Mouse (Mus musculus) cerebellum, adult 8-10 months (tissue): ENCODE results near the gene Fuca1.
"Not testable (repeated sequence)": the region's sequence is repeated elsewhere in the genome, so short reads cannot be mapped to it uniquely, and the experiment has no call there.

Experiments used
- DNase-seq: peaks from one replicate; pipeline ENCODE4 v3.0.0; 2022

Gene Fuca1

DNA sequence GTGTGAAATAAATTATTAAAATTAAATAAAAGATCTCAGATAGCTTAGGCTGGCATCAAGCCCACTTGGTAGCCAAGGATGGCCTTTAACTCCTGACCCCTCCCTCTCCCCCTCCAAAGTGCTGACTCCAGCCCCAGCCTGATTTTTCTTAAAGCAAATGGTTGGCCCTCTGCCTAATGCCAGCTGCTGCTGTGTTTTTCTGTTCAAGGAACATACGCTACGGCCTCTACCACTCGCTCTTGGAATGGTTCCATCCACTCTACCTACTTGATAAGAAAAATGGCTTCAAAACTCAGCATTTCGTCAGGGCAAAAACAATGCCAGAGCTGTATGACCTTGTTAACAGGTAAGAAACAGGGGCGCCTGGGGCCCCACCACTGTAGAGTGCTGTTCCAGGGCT is 4.8 kb downstream of the Fuca1 start:
- no peak for DNase-seq

DNA sequence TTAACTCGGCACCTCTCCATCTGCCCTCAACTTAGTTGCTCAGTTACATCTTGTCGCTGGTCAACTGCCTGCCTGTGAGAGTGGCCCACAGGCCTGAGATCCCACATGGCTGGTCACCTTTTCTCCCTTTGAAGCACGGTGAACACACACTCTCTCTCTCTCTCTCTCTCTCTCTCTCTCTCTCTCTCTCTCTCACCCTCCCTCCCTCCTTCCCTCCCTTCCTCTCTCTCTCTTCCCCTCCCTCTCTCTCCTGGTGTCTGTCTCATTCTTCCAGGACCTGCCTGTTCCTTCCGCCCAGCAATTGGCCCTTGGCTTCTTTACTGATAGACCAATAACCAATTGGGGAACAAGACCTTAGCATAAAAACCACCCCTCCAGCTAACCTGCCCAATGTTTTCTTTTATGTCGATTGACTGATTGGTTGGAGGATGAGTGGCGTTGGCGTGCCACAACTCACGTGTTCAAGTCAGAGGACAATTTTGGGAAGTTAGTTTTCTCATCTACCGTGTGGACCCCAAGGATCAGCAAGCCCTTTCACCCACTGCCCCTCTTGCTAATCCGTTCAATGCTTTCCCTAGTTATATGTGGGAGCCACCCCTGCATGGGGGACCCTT is 5.8 kb downstream of the Fuca1 start:
- DNase-seq = no peak

DNA sequence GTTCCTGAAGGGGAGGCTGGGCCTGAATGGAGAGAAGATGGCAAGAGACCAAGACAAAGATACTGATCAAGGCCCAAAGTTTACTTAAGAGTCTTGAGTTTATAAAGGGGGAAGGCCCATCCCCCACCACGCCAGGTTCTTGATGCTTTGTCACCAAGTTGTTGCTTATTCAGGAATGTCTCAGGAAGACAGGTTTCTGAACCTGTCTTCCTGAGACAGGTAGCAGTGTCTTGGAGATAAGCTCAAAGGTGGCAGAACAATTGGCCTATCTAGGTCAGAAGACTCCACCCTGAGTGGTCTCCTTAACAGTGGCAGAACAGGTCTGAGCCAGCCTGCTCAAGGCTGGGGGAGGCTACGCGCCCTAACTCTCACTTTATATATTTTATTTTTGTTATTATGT is 6.3 kb downstream of the Fuca1 start:
- no peak for DNase-seq

DNA sequence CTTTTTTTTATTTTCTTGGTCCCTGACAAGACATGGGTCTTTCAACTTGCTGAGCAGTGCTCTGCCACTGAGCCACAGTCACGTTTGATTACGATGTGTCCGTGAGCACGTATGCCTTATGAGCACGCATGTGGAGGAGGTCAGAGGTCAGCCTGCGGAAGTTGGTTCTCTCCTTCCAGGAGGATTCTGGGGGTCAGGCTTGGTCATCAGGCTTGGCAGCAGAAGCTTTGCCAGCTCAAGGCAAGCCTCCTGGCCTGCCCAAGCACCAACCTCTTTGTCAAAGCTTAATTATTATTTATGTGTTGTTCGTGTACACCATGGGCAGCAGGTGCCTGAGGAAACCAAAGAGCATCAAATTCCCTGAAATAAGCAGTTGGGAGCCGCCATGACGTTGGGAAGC is 7.8 kb downstream of the Fuca1 start:
- DNase-seq = no peak

DNA sequence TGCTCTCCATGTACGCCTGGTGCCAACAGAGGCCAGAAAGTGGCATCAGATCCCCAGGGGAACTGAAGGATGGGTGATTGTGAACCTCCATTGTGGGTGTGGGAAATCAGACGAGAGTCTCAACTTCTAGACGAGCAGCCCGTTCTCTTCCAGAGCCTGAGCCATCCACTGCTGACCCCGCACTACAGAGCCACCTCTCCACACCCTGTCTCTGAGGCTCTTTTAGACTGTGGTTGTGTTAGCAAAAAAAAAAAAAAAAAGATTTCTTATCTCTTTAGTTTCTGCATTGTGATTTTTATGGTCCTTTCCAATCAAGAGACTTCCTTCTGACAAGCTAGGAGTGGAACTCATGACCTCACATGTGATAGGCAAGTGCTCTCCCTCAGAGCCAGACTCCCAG is 8.9 kb downstream of the Fuca1 start:
- DNase-seq = no peak

DNA sequence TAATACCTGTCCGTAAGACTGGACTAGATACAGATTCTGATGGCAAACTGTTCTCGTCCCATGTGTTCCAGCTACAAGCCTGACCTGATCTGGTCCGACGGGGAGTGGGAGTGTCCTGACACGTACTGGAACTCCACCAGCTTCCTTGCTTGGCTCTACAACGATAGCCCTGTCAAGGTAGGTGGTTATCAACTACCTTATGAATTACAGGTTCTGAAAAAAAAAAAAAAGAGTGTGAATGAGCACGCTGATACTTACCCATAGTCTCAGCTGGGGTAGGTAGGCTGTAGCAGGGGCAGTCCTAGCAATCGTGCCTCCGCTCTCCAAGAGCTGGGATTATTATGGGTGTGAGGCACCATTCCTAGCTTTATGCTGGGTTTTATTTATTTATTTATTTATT is 9.3 kb downstream of the Fuca1 start:
- DNase-seq = no peak

DNA sequence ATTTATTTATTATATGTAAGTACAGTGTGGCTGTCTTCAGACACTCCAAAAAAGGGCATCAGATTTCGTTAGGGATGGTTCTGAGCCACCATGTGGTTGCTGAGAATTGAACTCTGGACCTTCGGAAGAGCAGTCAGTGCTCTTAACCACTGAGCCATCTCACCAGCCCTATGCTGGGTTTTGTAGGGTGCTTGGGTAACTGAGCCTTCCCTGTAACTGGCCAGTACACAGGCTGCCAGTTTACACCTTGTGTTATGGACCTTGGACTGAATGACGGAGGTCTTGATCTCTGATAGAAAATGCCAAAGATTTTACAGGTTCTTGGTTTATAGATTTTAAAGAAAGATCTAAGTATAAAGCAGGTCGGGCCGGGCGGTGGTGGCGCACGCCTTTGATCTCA is 9.7 kb downstream of the Fuca1 start:
- DNase-seq = no peak

DNA sequence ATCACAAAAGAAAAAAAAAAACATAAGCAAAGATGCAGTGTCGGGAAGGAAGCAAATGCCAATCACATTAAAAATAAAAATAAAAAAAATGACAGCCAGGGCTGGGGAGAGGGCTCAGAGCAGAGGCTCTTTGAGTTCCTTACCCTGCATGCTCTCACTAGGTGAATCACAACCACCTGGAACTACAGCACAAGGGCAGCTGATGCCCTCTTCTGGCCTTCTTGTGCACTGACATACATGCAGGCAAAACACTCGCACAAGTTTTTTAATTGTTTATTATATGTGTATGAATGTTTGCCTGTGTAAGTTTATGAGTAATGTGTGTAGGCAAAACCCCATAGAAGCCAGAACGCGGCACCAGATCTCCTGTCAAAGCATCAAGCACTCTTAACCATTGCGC is 11.3 kb downstream of the Fuca1 start:
- DNase-seq = no peak

DNA sequence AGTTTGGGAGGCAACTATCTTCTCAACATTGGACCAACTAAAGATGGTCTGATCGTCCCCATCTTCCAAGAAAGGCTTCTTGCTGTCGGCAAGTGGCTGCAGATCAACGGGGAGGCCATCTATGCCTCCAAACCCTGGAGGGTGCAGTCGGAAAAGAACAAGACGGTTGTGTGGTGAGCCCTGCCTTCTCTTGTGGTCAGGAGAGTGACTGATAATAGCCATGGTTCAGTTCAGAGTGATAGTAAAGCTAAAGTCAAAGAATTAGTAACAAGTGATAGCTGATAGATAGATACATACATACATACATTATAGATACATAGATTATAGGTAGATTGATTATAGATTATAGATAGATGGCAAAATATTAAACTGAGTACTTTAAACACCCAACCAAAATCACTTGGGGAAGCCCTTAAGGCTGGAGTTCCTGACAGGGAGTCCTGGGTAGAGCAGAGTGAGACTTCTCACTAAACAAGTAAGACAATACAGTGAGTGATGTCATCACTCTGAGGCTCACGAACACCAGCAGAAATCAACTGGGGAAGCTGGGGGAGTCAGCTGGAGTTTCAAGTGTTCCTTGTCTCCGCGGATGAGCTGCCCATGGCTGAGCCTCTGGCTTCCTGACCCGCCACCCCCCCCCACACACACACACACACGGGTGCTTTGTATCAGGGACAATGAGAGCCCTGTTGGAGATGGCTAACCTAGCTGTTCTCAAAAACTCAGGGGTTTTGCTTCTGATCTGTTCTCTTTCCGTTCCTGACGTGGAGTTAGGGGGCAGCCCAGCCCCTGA is 14.4 kb downstream of the Fuca1 start:
- DNase-seq = no peak

DNA sequence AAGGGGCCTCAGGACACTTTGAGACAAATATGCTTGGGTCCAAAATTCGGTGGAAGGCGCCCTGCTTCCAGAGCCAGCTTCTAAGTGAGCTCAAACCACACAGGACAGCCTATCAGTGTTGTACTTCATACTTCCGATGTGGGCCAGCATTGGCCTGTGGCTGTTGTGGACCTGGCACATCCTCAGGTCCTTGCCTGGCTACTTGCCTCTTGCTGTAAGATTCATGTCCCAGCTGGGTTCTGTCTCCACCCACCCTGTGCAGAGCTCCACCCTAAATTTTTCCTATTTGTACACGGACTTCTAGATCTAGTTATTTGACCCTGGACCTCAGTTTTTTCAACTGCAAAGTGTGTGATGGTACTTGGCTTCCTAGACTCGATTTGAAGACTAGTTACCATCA is 15.0 kb downstream of the Fuca1 start:
- DNase-seq = no peak

DNA sequence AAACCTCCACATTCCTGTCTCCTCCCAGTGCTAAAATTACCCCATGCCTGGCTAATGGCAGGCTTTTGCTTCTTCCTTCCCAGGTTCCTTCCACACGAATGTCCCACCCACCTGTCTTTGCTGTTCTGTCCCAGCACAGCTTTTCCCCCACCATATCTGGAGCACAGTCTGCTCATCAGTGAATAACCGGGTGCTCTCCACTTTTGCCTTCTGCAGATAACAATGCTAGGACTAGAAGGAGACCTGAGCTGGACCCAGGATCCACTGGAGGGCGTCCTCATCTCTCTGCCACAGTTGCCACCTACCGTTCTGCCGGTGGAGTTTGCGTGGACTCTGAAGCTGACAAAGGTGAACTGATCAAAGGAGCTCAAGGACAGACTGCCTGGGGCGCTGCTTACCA is 18.3 kb downstream of the Fuca1 start:
- DNase-seq = no peak

DNA sequence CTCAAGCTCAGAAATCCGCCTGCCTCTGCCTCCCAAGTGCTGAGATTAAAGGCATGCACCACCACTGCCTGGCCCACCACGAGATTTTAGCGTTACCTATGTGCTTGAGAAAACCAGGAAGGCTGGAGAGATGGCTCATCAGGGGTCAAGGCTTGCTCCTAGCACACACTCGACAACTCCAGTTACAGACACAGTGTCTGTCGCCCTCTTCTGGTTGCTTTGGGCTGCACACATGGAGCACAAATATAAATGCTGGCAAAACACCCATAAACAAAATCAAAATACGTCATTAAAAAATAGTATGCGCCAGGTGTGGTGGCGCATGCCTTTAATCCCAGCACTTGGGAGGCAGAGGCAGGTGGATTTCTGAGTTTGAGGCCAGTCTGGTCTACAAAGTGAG is 20.5 kb downstream of the Fuca1 start:
- not testable (repeated sequence) for DNase-seq

DNA sequence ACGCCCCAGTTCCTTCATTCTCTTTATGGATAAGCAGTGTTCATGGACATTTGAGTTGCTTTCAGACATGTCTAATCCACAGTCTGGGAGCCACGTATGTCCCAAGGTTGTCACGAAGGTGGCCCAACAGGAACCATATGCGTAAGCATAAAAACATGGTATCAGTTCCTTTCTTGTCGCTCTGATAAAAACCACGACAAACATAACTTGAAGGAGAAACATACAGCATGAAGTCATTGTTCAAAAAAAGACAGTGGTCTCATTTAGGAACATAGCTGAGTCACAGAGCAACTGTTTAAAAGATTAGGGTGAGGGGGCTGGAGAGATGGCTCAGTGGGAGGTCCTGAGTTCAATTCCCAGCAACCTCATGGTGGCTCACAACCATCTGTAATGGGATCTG is 21.7 kb downstream of the Fuca1 start:
- no peak for DNase-seq

DNA sequence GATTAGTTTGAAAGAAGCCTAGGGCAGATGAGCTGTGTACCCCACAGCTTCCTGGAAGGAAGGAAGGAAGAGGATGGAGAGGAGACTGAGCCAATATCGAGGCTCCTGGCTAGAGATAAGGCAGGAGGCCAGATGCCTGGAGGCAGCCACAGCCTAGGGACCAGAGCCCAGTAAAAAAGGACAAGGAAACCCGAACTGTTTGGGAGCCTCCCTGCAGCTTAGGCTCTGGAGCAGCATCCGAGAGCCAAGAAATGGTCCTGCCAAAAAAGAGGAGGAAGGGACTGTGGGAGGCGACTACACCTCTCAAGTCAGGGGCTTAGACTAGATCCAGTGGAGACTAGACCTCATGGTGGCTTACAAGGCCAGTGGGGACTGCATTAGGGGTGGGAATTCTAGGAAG is 22.9 kb downstream of the Fuca1 start:
- DNase-seq = no peak

DNA sequence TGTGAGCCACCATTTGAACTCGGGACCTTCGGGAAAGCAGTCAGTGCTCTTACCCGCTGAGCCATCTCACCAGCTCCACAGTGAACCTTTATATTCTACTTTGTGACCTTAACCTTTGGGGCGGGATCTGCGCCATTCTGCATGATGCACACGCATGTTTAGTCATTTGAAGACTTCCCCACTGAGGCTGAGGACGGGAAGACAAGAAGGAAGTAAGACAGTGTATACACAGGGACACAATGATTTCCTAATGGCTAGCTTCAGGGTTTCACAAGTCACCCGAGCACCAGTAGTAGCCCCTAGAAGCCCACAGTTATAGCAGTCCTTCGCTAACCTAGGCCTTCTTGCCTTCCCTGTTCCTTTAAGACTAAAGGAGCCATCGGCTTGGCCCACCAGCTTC is 25.2 kb downstream of the Fuca1 start:
- DNase-seq = no peak

DNA sequence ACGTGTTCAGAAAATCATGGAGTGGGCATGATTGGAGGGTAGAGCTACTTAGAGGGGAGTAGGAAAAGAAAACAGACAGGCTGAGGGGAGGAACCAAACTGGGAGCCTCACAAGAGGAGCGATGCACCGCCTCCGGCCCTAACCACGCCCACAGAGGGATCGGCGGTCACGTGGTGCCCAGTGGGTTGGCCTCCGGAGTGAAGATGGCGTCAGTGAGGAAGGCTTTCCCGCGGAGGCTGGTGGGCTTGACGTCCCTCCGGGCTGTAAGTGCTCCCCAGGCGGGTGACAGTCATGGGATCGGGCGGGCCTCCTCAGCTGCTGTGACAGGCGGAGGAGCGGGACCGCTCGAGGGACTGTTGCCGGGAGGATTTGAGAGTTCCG is 25.7 kb downstream of the Fuca1 start, which contains the start of gene Hmgcl:
Gene Hmgcl, plus strand, starts transcription at position 171 of the 381 bp plus-strand sequence.
- DNase-seq = peak; percentile 93

DNA sequence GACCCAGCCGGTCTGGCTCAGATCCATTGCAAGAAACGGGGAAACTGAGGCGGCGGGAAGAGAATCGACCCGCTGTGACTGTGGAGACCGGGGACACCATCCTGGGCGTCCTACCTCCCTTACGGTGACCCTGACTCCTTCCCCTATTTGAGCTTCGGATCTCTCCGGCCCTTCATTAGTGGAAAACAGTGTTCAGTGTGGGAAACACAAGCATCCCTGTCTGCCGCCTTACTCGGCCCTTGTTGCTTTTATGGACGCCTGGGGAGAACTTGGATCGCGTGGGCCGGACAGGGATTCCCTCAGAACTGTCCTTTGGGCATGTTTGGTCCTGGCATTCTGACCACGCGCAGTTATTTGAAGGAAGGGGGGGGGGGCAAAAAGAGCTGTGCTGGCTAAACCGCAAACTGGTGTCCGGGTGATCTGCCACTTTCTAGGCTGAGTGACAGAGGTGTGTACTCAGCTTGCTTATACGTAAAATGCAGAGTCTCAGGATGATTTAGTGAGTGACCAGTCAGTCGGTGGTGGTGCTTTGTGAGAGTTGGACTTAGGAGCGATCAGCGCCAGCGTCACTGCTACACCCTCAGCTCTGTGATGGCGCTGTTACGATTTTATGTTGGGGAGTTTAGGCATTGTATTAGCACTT is 26.2 kb downstream of the Fuca1 start:
- DNase-seq = no peak

DNA sequence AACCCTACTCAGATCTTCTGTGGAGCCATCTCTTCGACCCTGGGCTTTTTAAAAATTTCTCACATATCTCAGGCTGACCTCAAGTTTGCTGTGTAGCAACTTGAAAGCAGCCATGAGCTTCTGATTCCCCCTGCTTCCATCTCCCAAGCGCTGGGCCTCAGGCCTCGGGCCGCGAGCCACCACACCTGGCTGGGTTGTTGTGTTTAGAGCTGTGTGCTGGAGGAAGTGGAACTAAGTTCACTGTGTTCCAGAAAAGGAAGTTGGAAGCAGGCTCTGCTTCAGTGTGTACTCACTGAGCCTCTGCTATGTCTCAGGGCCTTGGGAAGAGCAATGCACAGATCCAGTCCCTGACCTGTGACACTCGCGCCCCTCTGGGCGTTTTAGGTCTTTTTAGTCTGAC is 27.6 kb downstream of the Fuca1 start:
- no peak for DNase-seq

DNA sequence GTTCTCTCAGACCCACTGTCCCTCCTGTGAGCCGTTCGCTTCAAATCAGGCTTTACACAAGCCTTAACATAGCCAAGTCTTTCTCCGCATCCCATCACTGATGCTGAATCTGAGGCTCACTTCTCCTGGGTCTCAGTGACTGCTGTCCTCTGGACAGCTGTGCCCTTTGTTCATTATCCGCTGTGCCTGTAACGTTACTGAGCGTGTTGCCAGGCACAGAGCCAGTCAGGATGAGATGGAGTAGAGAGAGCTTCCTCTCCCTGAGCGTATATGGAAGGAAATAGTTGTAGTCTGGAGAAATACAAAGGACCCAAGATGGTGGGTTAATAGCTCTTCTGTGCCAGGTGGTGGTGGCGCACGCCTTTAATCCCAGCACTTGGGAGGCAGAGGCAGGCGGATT is 28.9 kb downstream of the Fuca1 start:
- no peak for DNase-seq

DNA sequence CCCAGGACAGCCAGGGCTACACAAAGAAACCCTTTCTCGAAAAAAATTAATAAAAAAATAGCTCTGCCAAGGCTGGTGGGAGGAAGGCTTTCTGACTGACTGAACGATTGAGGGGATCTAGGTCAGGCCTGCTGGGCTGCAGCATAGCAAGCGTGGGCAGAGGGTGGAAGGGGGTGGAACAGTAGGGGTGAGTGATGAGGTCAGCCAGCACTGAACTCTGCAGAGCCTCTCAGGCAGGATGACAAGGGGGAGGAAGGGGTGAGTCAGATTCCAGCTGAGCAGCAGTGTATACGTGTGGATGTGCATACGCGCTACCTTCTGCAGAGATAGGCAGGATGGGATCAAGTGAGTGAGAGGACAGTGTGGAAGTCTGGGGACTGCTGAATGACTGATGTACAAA is 29.4 kb downstream of the Fuca1 start:
- peak; percentile 63 for DNase-seq

DNA sequence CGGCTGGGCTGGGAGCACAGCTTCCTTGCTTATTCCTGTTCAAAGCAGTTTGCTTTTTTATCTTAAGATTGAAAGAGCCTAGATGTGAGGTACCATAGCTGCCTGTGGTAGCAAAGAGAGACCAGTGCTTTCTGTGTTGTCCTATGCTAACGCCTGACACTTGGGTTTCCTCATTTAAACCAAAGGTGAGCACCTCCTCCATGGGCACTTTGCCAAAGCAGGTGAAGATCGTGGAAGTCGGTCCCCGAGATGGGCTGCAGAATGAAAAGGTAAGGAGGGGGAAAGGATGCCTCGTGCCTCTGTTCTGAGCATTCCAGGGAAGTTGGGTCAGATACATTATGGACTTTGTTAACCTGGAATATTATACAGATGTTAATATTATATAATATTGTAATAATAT is 29.8 kb downstream of the Fuca1 start:
- DNase-seq = peak; percentile 38

DNA sequence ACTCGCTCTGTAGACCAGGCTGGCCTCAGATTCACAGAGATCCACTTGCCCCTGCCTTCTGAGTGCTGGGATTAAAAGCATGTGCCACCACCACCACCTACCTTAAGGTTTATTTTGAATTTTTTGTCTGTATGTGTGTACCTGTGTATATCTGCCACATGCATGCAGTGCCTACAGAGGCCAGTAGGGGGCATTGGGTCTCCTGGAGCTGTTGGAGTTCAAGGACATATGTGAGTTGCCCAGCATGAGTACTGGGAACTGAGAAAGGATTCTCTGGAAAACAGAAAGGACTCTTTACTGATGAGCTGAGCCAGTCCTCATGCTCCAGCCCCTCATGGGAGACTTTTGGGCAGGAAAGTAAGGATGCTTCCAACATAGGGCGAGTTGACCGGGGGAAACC is 31.0 kb downstream of the Fuca1 start:
- DNase-seq = peak; percentile 42

DNA sequence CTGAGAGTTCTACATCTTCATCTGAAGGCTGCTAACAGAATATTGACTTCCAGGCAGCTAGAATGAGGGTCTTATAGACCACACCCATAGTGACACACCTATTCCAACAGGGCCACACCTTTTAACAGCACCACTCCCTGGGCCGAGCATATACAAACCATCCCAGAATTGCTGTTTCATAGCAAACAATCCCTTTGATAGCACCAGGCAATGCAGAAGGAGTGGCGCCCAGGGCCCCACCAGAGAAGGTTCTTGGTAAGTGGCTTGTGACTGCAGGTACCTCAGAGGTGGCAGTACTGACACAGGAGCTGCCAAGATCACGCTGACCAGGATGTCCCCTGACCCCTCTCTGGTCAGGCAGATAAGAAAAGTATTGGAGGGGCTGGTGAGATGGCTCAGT is 32.6 kb downstream of the Fuca1 start:
- DNase-seq = no peak

DNA sequence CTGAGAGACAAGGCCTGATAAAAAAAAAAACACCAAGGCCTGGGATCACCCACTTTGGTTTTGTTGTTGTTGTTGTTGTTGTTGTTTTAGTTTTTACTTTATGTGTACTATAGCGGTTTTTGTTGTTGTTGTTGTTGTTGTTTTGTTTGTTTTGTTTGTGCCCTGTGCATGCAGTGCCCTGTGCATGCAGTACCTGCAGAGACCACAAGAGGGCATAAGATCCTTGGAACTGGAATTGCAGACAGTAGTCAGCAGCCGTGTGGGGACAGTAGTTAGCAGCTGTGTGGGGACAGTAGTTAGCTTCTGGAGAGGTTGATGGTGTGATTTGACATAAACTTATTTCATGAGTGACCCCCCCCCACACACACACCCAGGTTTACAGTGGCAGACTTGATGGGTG is 33.7 kb downstream of the Fuca1 start:
- peak; percentile 76 for DNase-seq
